Mouse (Mus musculus) heart, postnatal 36 days (tissue): Measurements from ENCODE around the gene Psmd13. TPM values are rescaled to one million over a fixed set of nuclear protein-coding genes. Genes with fewer than 3 reads are reported as not detected.
"Not testable (repeated sequence)": the region's sequence is repeated elsewhere in the genome, so short reads cannot be mapped to it uniquely, and the experiment has no call there.

Experiments used
- DNase-seq, 2 experiments: peaks; one replicate each; pipeline ENCODE4 v3.0.0; 2021 to 2022
- intact Hi-C: fragments of 180-260 bp; cut with DNase I; formaldehyde crosslinking; loops from one replicate; pipeline ENCODE4 v1.15.1; 2025
- total RNA-seq, 2 experiments: library from RNA; stranded (reverse); gene quantifications; 2 replicates each; pipeline ENCODE4 v1.2.3; 2021

Psmd13 gene
- total RNA-seq, 2 experiments from 2014 or later = 85.8 to 92.3 TPM

- intact Hi-C loops = loop anchor here (5.0 kb wide), 2 partner anchors 151 to 336 kb away; partner anchors contain the start of genes Hras and Lrrc56
- DNase-seq = peak; percentile 79 to 81
Observed at GRCm38 (mm10) chr7:140855860-140856784, 25.6 kb upstream of the Psmd13 start, which contains the start of gene Gm45785. TSS of gene Gm45785 (minus strand) at chr7:140856331.

- DNase-seq = peak; percentile 90 to 94
- intact Hi-C loops = loop anchor here (1.0 to 5.0 kb wide), 3 partner anchors 25 to 335 kb away; partner anchors contain the start of genes Hras, Lrrc56 and Sirt3
Observed at GRCm38 (mm10) chr7:140856785-140857549, 24.8 kb upstream of the Psmd13 start, which contains the start of gene Ric8a. TSS of gene Ric8a (plus strand) at chr7:140856957.

GRCm38 (mm10) chr7:140857550-140858505 is 23.9 kb upstream of the Psmd13 start, which contains the start of gene Bet1l:
TSS of gene Bet1l (minus strand) at chr7:140857577.
- intact Hi-C loops = loop anchor here (1.0 to 5.0 kb wide), 3 partner anchors 24 to 334 kb away; partner anchors contain the start of genes Hras, Lrrc56 and Sirt3
- DNase-seq = no peak

GRCm38 (mm10) chr7:140858746-140859145 is 23.0 kb upstream of the Psmd13 start:
- DNase-seq = no peak
- intact Hi-C loops = loop anchor here (5.0 kb wide), 2 partner anchors 149 to 334 kb away; partner anchors contain the start of genes Hras and Lrrc56

- DNase-seq = no peak
- intact Hi-C loops = loop anchor here (5.0 kb wide), 2 partner anchors 147 to 332 kb away; partner anchors contain the start of genes Hras and Lrrc56
Observed at GRCm38 (mm10) chr7:140859997-140860396, 21.8 kb upstream of the Psmd13 start.

GRCm38 (mm10) chr7:140860728-140861127 is 21.0 kb upstream of the Psmd13 start:
- DNase-seq = no peak
- intact Hi-C loops = no loop called here

- DNase-seq = no peak
- intact Hi-C loops = no loop called here
Observed at GRCm38 (mm10) chr7:140864761-140865160, 17.0 kb upstream of the Psmd13 start.

GRCm38 (mm10) chr7:140874224-140874623 is 7.5 kb upstream of the Psmd13 start:
- intact Hi-C loops = no loop called here
- no peak for DNase-seq

- no peak for DNase-seq
- intact Hi-C loops = no loop called here
Observed at GRCm38 (mm10) chr7:140877364-140877763, 4.4 kb upstream of the Psmd13 start.

- no peak for DNase-seq
- intact Hi-C loops = no loop called here
Observed at GRCm38 (mm10) chr7:140879355-140879754, 2.4 kb upstream of the Psmd13 start.

- intact Hi-C loops = no loop called here
- DNase-seq = no peak
Observed at GRCm38 (mm10) chr7:140880419-140880818, 1.3 kb upstream of the Psmd13 start.

- no peak for DNase-seq
- intact Hi-C loops = no loop called here
Observed at GRCm38 (mm10) chr7:140880865-140881515, 778 bp upstream of the Psmd13 start.

- intact Hi-C loops = loop anchor here (1.0 kb wide), 1 partner anchor 25 kb away; the partner anchor contains the start of gene Bet1l
- DNase-seq = no peak
Observed at GRCm38 (mm10) chr7:140882469-140882803, 668 bp downstream of the Psmd13 start.

GRCm38 (mm10) chr7:140890636-140891035 is 8.9 kb downstream of the Psmd13 start:
- DNase-seq, intact Hi-C loops: not testable (repeated sequence)

GRCm38 (mm10) chr7:140894031-140894430 is 12.3 kb downstream of the Psmd13 start:
- intact Hi-C loops = no loop called here
- no peak for DNase-seq

- intact Hi-C loops = no loop called here
- DNase-seq = no peak
Observed at GRCm38 (mm10) chr7:140894611-140895010, 12.8 kb downstream of the Psmd13 start.

- intact Hi-C loops = no loop called here
Observed at GRCm38 (mm10) chr7:140897863-140898262, 16.1 kb downstream of the Psmd13 start.

GRCm38 (mm10) chr7:140899121-140899520 is 17.4 kb downstream of the Psmd13 start:
- no peak for DNase-seq
- intact Hi-C loops = no loop called here

More at GRCm38 (mm10) chr7:140897863-140898262, 16.1 kb downstream of the Psmd13 start:
- DNase-seq = no peak

- intact Hi-C loops = no loop called here
- DNase-seq = peak; percentile 49 to 56
Observed at GRCm38 (mm10) chr7:140900220-140900619, 18.5 kb downstream of the Psmd13 start, which contains the start of gene Cox8b. TSS of gene Cox8b (minus strand) at chr7:140900446.
